Mouse (Mus musculus): ENCODE measurements around the gene Mecom.

DNA sequence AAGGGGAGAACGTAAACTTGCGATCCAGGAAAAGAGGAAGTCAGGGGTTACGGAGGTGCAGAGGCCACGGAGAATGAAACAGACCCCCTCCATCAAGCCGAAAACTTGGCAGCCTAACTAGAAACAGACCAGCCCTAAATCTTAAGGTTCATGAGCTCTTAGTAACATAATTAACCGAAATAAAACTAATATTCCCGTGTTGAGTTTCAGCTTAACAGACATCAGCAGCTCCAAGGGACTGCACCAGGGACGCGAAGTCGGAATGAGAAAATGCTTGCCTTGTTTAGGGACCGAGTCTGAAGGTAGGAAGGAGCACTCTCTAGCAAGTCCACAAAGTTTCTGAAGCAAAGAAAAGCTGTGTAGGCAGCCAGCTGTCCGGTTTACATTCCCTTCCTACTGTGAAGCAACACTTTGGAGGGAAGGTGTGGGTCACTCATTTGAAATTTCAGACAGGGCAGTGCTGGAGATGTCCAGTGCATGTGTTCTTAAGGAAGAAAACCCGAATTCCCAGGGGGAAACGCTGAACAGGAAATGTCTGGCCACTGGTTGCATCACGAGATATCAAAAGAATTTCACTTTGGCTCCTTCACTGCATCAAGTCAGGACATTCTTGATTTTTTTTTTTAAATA is 442.5 kb downstream of the Mecom start:
- TF ChIP-seq POLR2A (IDR thresholded peaks at IDR 0.05; ENCODE audit: borderline replicate concordance, extremely low read depth, insufficient read depth, insufficient read length, poor library complexity, severe bottlenecking): no peak
- TF ChIP-seq CTCF (IDR thresholded peaks at IDR 0.05; ENCODE audit: borderline replicate concordance, extremely low read depth, insufficient read depth, insufficient read length): no peak

All from brain, embryonic 14.5 days (tissue).